Mouse (Mus musculus) forebrain, embryonic 16.5 days (tissue): ENCODE measurements at regions not wholly inside any gene's neighbourhood (a gene's known extent, or its start where the extent isn't known, plus 50 kb on each side); places are given as distances from the start of the nearest gene placed in this dataset.
"Not testable (repeated sequence)": the region's sequence is repeated elsewhere in the genome, so short reads cannot be mapped to it uniquely, and the experiment has no call there.

Experiments
- ATAC-seq: fragments of 200-750 bp; cut with Nextera tagmentation; 2 replicates; pipeline ENCODE4 v1.8.0; 2017; ENCODE audit warnings: mild to moderate bottlenecking, moderate library complexity
- H3K27ac ChIP-seq: fragments of 300-500 bp; sonication (generic); 2 replicates; pipeline ENCODE4 v1.5.1; 2014; ENCODE audit warnings: low read length, control low read depth
- H3K27me3 ChIP-seq: fragments of 300-500 bp; sonication (generic); replicated peaks from 2 replicates; pipeline ENCODE4 v1.6.1; 2014; ENCODE audit warnings: low read length; ENCODE audit not compliant: control insufficient read depth, insufficient read depth
- H3K36me3 ChIP-seq: fragments of 300-500 bp; sonication (generic); 2 replicates; pipeline ENCODE4 v1.6.1; 2014; ENCODE audit not compliant: control insufficient read depth, insufficient read depth
- H3K4me1 ChIP-seq: fragments of 300-500 bp; sonication (generic); replicated peaks from 2 replicates; pipeline ENCODE4 v1.6.1; 2014; ENCODE audit warnings: low read length; ENCODE audit not compliant: control insufficient read depth, insufficient read depth
- H3K4me2 ChIP-seq: fragments of 300-500 bp; sonication (generic); 2 replicates; pipeline ENCODE4 v1.6.1; 2014; ENCODE audit warnings: mild to moderate bottlenecking, low read length, control low read depth
- H3K4me3 ChIP-seq: fragments of 300-500 bp; sonication (generic); replicated peaks from 2 replicates; pipeline ENCODE4 v1.5.1; 2014; ENCODE audit warnings: mild to moderate bottlenecking, low read length, control low read depth
- H3K9ac ChIP-seq: fragments of 300-500 bp; sonication (generic); replicated peaks from 2 replicates; pipeline ENCODE4 v1.6.1; 2014; ENCODE audit warnings: low read depth, low read length, control low read depth
- H3K9me3 ChIP-seq: fragments of 300-500 bp; sonication (generic); 2 replicates; pipeline ENCODE4 v1.6.1; 2016; ENCODE audit warnings: low read length; ENCODE audit not compliant: control insufficient read depth
- WGBS: fragments of 180-500 bp; shearing (Covaris S2); extraction: QIAGEN DNeasy Blood & Tissue Kit; methylation state at CpG from one replicate; pipeline ENCODE4 v1.1.7; 2014; 5-methylcytosine and 5-hydroxymethylcytosine counted together

DNA sequence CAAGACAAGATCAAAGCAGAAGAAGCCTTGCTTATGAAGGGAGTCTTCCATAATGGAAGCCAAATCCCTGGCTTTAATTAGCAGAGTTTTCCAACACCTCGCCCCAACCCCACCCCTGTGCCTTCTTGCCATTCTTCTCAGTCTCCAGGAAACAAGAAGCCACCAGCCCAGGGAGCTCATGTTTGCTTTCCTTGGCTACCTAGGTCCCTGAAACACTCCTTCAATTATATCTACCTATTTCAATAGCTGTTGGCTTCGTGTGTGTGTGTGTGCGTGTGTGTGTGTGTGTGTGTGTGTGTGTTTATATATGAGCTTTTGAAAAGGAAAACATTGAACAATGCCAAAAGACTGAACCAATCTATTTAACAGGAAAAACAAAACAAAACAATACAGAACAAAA is 82.5 kb upstream of the Nt5e start:
- H3K4me1 ChIP-seq, result 0 out of 2 replicates have a peak, but pooled peaks cover 5% of the 10 kb centered on the region
- H3K9me3 ChIP-seq, result no peaks in the 10 kb centered on the region
- 61% methylated on average over 3 of the region's 3 CpGs for WGBS
- no peak overlapping the region for H3K9ac ChIP-seq
- H3K4me3 ChIP-seq, result no peak overlapping the region
- no peak overlapping the region for H3K27ac ChIP-seq
- H3K4me2 ChIP-seq, result no peak overlapping the region
- ATAC-seq, result no peak
- H3K27me3 ChIP-seq, result no peaks in the 10 kb centered on the region
- no peaks in the 10 kb centered on the region for H3K36me3 ChIP-seq

DNA sequence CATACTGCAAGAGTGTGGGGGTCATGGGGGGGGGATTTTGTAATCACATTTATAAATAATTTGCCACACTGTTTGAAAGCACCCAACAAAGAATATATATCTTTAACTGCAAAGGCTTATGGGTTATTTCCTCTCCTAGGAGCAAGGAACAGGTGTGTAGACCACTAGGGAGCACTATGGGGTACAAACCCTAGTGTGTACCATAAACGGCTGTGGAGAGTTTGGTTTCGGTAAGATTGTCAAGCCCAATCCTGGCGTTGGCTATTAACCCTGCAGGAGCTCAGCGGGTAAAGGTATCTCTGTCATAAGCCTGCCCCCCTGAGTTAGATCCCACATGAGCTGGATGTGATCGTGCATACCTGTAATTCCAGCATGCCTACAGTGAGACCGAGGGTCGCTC is 71.0 kb upstream of the Nt5e start:
- Histone ChIP-seq H3K27ac (no peak overlapping the region), H3K4me3 (no peak overlapping the region), H3K4me1 (no peaks in the 10 kb centered on the region), H3K4me2 (no peak overlapping the region), H3K27me3 (no peaks in the 10 kb centered on the region), H3K9ac (no peak overlapping the region), H3K36me3 (no peaks in the 10 kb centered on the region), H3K9me3 (no peaks in the 10 kb centered on the region)
- no peak for ATAC-seq
- WGBS, result 79% methylated on average over 7 of the region's 7 CpGs

DNA sequence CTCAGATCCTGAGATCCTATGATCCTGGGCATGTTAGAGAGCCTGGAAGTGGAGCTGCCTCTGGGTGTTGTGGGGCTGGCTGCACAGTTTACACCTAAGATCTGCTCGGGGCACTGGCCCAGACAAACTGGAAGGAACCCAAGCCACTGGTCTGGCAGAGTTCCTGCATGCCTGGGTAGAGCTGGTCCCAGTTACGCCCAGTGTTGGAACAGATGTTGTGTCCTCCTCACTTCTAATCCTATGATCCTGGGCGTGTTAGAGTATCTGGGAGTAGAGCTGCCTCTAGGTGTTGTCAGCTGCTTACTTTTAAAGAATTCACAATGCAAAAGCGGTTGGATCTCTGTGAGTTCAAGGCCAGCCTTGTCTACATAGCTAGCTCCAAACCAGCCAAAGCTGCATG is 67.4 kb upstream of the Nt5e start:
- Histone ChIP-seq H3K9me3 (no peaks in the 10 kb centered on the region), H3K4me1 (no peaks in the 10 kb centered on the region), H3K27me3 (no peaks in the 10 kb centered on the region), H3K4me2 (no peak overlapping the region), H3K4me3 (no peak overlapping the region), H3K36me3 (no peaks in the 10 kb centered on the region), H3K27ac (no peak overlapping the region), H3K9ac (no peak overlapping the region)
- WGBS, result 81% methylated on average over 4 of the region's 4 CpGs
- ATAC-seq, result no peak

DNA sequence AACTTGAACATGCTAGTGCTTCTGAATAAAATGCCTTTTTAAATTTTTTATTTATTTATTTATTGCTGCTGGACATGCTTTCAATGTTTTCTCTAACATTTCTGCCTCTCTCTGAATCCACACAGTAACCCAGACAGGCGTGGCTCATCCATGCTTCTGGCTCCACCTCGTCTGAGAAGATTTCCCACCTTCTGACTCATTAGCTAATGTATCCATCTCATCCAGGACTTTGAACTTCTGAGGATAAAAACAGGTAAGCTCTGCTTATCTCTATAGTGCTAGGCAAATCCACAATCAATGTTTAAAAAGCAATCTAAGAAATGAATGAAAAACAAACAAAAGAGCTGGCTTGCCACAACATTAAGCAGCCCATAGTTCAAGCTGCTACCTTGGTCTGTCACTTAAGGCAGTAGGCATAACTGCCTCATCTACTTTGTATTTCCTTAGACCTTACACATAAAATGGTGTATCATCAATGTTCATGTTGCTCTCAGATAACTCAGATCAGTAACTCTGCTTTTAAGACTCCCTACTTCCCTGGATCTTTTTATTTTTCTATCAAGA is 66.8 kb upstream of the Nt5e start:
- 80% methylated on average over 2 of the region's 2 CpGs for WGBS
- Histone ChIP-seq H3K4me2 (no peak overlapping the region), H3K4me1 (no peaks in the 10 kb centered on the region), H3K4me3 (no peak overlapping the region), H3K27me3 (no peaks in the 10 kb centered on the region), H3K27ac (no peak overlapping the region), H3K36me3 (no peaks in the 10 kb centered on the region), H3K9ac (no peak overlapping the region), H3K9me3 (no peaks in the 10 kb centered on the region)
- ATAC-seq, result no peak

DNA sequence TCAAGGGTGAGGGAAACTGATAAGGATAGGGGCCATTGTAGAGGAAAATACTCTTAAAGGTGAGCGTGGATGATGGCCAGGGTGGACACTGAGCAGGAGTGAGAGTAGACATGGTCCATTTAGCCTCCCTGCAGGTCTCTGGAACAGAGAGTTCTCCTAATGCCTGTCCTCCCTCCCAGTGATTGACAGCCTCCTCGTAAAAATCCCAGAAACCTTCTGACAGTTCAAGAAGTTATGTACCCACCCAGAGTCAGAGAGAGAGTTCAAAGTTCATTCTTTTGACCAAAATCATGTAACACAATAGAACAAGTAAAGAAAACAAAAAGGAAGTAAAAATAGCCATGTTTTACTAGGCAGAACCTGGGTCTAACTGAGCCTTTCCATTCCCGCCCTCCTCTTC is 64.5 kb upstream of the Nt5e start:
- Histone ChIP-seq H3K9me3 (no peaks in the 10 kb centered on the region), H3K4me2 (no peak overlapping the region), H3K4me3 (no peak overlapping the region), H3K36me3 (no peaks in the 10 kb centered on the region), H3K4me1 (no peaks in the 10 kb centered on the region), H3K9ac (no peak overlapping the region), H3K27ac (no peak overlapping the region), H3K27me3 (no peaks in the 10 kb centered on the region)
- WGBS, result 62% methylated on average over 3 of the region's 3 CpGs
- no peak for ATAC-seq

DNA sequence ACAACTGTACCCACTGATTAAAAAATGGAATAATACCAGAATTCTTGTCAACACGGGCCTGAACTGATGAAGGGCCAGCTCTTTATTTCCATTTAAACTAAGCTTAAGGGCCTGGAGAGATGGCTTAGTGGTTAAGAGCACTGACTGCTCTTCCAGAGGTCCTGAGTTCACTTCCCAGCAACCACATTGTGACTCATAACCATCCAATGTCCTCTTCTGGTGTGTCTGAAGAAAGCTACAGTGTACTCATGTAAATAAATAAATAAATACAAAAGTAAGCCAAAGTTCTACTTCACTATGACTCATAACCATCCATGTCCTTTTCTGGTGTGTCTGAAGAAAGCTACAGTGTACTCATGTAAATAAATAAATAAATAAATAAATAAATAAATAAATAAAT is 60.7 kb upstream of the Nt5e start:
- H3K27ac ChIP-seq, ATAC-seq, H3K9me3 ChIP-seq, H3K4me3 ChIP-seq, H3K4me2 ChIP-seq, H3K36me3 ChIP-seq, H3K4me1 ChIP-seq, H3K9ac ChIP-seq, H3K27me3 ChIP-seq: not testable (repeated sequence)
- 82% methylated on average over 1 of the region's 1 CpGs for WGBS

DNA sequence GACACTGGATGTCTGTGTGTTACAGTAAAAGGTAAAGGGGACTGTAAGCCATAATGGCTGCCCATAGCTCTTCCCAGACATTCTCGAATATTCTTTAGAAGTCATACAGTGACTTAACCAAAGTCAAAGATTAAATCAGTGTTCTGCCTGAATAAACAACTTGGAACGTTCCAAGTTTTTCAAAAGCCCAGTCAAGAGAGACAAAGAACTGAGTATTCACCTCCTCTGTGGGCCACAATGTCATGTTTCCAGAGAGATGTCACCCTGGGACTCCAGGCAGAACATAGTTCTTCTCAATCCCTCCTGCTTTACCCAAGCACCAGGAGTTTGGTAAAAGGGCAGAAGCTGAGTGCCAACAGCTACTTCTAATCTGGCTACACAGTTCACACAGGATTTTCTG is 58.2 kb upstream of the Nt5e start:
- no peak overlapping the region for H3K4me3 ChIP-seq
- H3K9ac ChIP-seq, result no peak overlapping the region
- H3K9me3 ChIP-seq, result no peaks in the 10 kb centered on the region
- no peaks in the 10 kb centered on the region for H3K27me3 ChIP-seq
- 83% methylated on average over 2 of the region's 2 CpGs for WGBS
- H3K27ac ChIP-seq, result no peak overlapping the region
- no peaks in the 10 kb centered on the region for H3K4me1 ChIP-seq
- H3K4me2 ChIP-seq, result no peak overlapping the region
- no peaks in the 10 kb centered on the region for H3K36me3 ChIP-seq
- no peak for ATAC-seq

DNA sequence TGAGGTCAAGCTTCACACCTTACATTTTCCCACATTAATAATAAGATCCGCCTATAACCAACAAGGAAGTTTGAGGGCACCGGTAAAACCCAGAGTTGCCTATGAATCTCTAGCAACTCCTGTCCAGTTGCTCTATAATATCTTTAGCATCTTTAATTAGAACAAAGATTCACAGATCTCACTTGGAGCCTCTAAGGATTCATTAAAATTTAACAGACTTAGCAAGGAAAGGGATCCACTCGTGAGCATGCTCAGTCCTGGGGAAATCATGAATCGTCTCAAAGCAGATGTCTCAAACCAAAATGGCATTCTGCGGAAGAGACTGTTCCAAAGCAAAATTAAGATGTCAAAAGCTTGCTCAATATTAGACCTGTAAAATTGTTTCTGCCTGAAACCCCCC is 57.8 kb upstream of the Nt5e start:
- no peak overlapping the region for H3K9ac ChIP-seq
- H3K36me3 ChIP-seq, result no peaks in the 10 kb centered on the region
- no peaks in the 10 kb centered on the region for H3K27me3 ChIP-seq
- no peak overlapping the region for H3K4me3 ChIP-seq
- H3K4me1 ChIP-seq, result no peaks in the 10 kb centered on the region
- ATAC-seq, result no peak
- H3K9me3 ChIP-seq, result no peaks in the 10 kb centered on the region
- 89% methylated on average over 5 of the region's 5 CpGs for WGBS
- H3K4me2 ChIP-seq, result no peak overlapping the region
- H3K27ac ChIP-seq, result no peak overlapping the region

DNA sequence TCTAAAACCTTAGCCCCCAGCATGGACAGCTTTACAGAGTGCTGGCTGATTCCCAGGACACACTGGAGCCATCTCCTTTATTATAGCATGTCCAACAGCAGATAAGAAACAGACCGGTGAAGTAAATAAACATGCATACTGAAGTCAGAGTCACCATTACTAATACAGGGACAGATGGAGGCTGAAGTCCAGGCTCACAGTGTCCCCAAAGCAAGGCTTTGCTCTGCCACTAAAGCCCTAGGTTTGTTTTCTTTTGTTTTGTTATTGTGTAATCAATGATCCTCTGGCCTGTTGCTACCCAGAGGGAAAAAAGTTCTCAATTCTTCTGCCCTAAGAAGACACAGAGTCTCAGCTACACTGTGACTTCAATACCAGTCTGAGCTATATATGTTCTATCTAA is 56.2 kb upstream of the Nt5e start:
- 96% methylated on average over 1 of the region's 1 CpGs for WGBS
- no peak overlapping the region for H3K9ac ChIP-seq
- H3K27me3 ChIP-seq, result no peaks in the 10 kb centered on the region
- no peak overlapping the region for H3K27ac ChIP-seq
- no peak overlapping the region for H3K4me3 ChIP-seq
- no peak overlapping the region for H3K4me2 ChIP-seq
- no peaks in the 10 kb centered on the region for H3K4me1 ChIP-seq
- ATAC-seq, result no peak
- no peaks in the 10 kb centered on the region for H3K36me3 ChIP-seq
- no peaks in the 10 kb centered on the region for H3K9me3 ChIP-seq

DNA sequence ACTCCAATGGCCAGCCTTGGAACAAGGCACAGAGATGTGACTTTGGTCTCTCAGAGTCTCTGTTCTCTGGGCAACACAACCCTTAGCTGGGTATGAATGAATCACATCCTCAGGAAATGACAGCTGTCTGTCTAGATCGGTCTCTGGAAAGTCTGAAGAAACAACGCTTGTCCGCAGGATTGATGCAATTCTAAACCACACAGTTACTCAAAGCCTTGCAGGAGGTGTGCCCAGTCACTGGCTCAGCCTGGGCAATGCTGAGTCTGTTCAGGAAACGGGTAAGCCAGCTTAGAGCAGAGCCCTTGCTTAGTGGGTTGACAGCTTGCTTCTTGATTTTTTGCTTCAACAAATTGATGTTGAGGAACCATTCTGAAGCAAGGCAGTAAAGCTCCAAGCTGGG is 53.7 kb upstream of the Nt5e start:
- H3K4me3 ChIP-seq, result no peak overlapping the region
- H3K27me3 ChIP-seq, result no peaks in the 10 kb centered on the region
- H3K9ac ChIP-seq, result no peak overlapping the region
- ATAC-seq, result no peak
- H3K36me3 ChIP-seq, result no peaks in the 10 kb centered on the region
- H3K27ac ChIP-seq, result no peak overlapping the region
- 84% methylated on average over 4 of the region's 4 CpGs for WGBS
- no peak overlapping the region for H3K4me2 ChIP-seq
- H3K9me3 ChIP-seq, result no peaks in the 10 kb centered on the region
- no peaks in the 10 kb centered on the region for H3K4me1 ChIP-seq
